Mouse (Mus musculus) C3H10T1/2 (cell line): ENCODE results near the gene Zbtb8os. TPM values are rescaled to one million over a fixed set of nuclear protein-coding genes. Genes with fewer than 3 reads are reported as not detected.

ENCODE experiments used
- polyA plus RNA-seq, 2 experiments: library from polyadenylated mRNA; unstranded; fragments of >200 nt; fragmentation: generic; extraction: Trizol; gene quantifications; one replicate each; pipeline ENCODE4 v1.2.1; 2012; ENCODE audit warnings: missing spikeins in 2 of 2

Gene Zbtb8os
- polyA plus RNA-seq = 10 to 100 TPM in 1 of 2 experiments, 1 to 10 TPM in 1; 2.4 to 26.0 TPM

GRCm38 (mm10) chr4:129335216-129336074 lies at the start of gene Zbtb8os, which contains the start of gene Rbbp4:
TSS of gene Zbtb8os (plus strand) at chr4:129335695.
TSS of gene Rbbp4 (minus strand) at chr4:129335370.

GRCm38 (mm10) chr4:129287472-129287981 lies 48.0 kb upstream of the Zbtb8os start, which contains the start of gene Sync:
TSS of gene Sync (plus strand) at chr4:129287617.

GRCm38 (mm10) chr4:129377601-129378390 lies 42.3 kb downstream of the Zbtb8os start, which contains the start of gene Zbtb8a:
TSS of gene Zbtb8a (minus strand) at chr4:129378116.

Other genes starting within 250 kb of the Zbtb8os start
- gene Tmem54, start 230.1 kb upstream of the Zbtb8os start, polyA plus RNA-seq = not detected
- gene Hpca, start 213.7 kb upstream of the Zbtb8os start, polyA plus RNA-seq = under 1 TPM in 1 of 2 experiments, not detected in 1; 0.02 TPM
- under 1 TPM in 1 of 2 experiments, not detected in 1; 0.05 TPM for gene Fndc5, start 198.7 kb upstream of the Zbtb8os start, polyA plus RNA-seq
- 1 to 10 TPM in 1 of 2 experiments, under 1 TPM in 1; 0.56 to 8.2 TPM for gene S100pbp, start 146.0 kb upstream of the Zbtb8os start, polyA plus RNA-seq
- gene Yars, start 145.9 kb upstream of the Zbtb8os start, polyA plus RNA-seq = 10 to 100 TPM; 42.9 to 57.8 TPM
- 10 to 100 TPM in 1 of 2 experiments, 1 to 10 TPM in 1; 7.0 to 19.9 TPM for gene C77080, start 74.3 kb upstream of the Zbtb8os start, polyA plus RNA-seq
- gene Sync, start 48.1 kb upstream of the Zbtb8os start, polyA plus RNA-seq = 1 to 10 TPM in 1 of 2 experiments, under 1 TPM in 1; 0.04 to 1.4 TPM
- gene Rbbp4, start 325 bp upstream of the Zbtb8os start, polyA plus RNA-seq = 100 to 1,000 TPM in 1 of 2 experiments, 10 to 100 TPM in 1; 91.9 to 133 TPM
- 1 to 10 TPM; 1.4 to 8.8 TPM for gene Zbtb8a, start 42.4 kb downstream of the Zbtb8os start, polyA plus RNA-seq
- under 1 TPM in 1 of 2 experiments, not detected in 1; 0.01 TPM for gene Zbtb8b, start 105.2 kb downstream of the Zbtb8os start, polyA plus RNA-seq
- 10 to 100 TPM in 1 of 2 experiments, 1 to 10 TPM in 1; 2.2 to 20.7 TPM for gene Bsdc1, start 125.9 kb downstream of the Zbtb8os start, polyA plus RNA-seq
- gene Tssk3, start 155.3 kb downstream of the Zbtb8os start, polyA plus RNA-seq = not detected
- under 1 TPM in 1 of 2 experiments, not detected in 1; 0.09 TPM for gene Fam229a, start 155.5 kb downstream of the Zbtb8os start, polyA plus RNA-seq
- gene Marcksl1, start 177.9 kb downstream of the Zbtb8os start, polyA plus RNA-seq = 100 to 1,000 TPM in 1 of 2 experiments, 10 to 100 TPM in 1; 57.5 to 148 TPM
- 10 to 100 TPM; 10.4 to 97.9 TPM for gene Hdac1, start 207.0 kb downstream of the Zbtb8os start, polyA plus RNA-seq
- under 1 TPM; 0.12 to 0.33 TPM for gene Lck, start 237.9 kb downstream of the Zbtb8os start, polyA plus RNA-seq
- under 1 TPM in 1 of 2 experiments, not detected in 1; 0.12 TPM for gene Fam167b, start 242.9 kb downstream of the Zbtb8os start, polyA plus RNA-seq